Mouse (Mus musculus) adrenal gland, postnatal 4 days (tissue): Measurements from ENCODE around the gene Camkv. TPM values are rescaled to one million over a fixed set of nuclear protein-coding genes. Genes with fewer than 3 reads are reported as not detected.

Experiments
- DNase-seq, 2 experiments: peaks; one replicate each; pipeline ENCODE4 v3.0.0; 2021 to 2022; ENCODE audit warnings: low spot score in 2 of 2, mixed read lengths in 2 of 2
- total RNA-seq, 2 experiments: library from RNA; stranded (reverse); gene quantifications; 2 replicates each; pipeline ENCODE4 v1.2.3; 2021

Camkv gene
- total RNA-seq, 2 experiments from 2014 or later, result 3.5 to 4.0 TPM

- DNase-seq, result peak; percentile 68 to 80
These were observed 50.0 kb downstream of the Camkv start, which contains the start of gene Inka1 for GRCm38 (mm10) chr9:107985131-107986119. Gene Inka1 (minus strand): TSS chr9:107985879.

GRCm38 (mm10) chr9:107986376-107986775, 50.9 kb downstream of the Camkv start:
- DNase-seq, result peak; percentile 52 to 71

GRCm38 (mm10) chr9:107987950-107988349, 52.5 kb downstream of the Camkv start:
- no peak for DNase-seq

- no peak for DNase-seq
These were observed 56.7 kb downstream of the Camkv start, which contains the start of gene Cdhr4 for GRCm38 (mm10) chr9:107992197-107992596. Gene Cdhr4 (plus strand): TSS chr9:107992497.

GRCm38 (mm10) chr9:107993013-107993412, 57.5 kb downstream of the Camkv start:
- no peak for DNase-seq

GRCm38 (mm10) chr9:107994464-107994863, 59.0 kb downstream of the Camkv start:
- DNase-seq, result no peak

GRCm38 (mm10) chr9:107995513-107995912, 60.0 kb downstream of the Camkv start:
- DNase-seq, result no peak

GRCm38 (mm10) chr9:107996049-107996448, 60.6 kb downstream of the Camkv start, which contains the start of gene Gm20662:
Gene Gm20662 (plus strand): TSS chr9:107996349.
- DNase-seq, result no peak

Other genes with a start within 250 kb of the Camkv start
- gene Sema3f, start 225.2 kb upstream of the Camkv start, total RNA-seq, result 10 to 100 TPM; 28.9 to 32.8 TPM
- gene Rbm5, start 164.7 kb upstream of the Camkv start, total RNA-seq, result 100 to 1,000 TPM; 152 to 155 TPM
- gene Rbm6, start 62.4 kb upstream of the Camkv start, total RNA-seq, result 10 to 100 TPM; 56.4 to 61.8 TPM
- 10 to 100 TPM; 11.8 to 11.9 TPM for gene Mon1a, start 47.5 kb upstream of the Camkv start, total RNA-seq
- 10 to 100 TPM; 10.8 to 15.7 TPM for gene Mst1r, start 28.8 kb upstream of the Camkv start, total RNA-seq
- gene Actl11, start 7.2 kb upstream of the Camkv start, total RNA-seq, result not detected
- 10 to 100 TPM; 14.4 to 16.3 TPM for gene Traip, start 14.5 kb downstream of the Camkv start, total RNA-seq
- 10 to 100 TPM; 21.8 to 32.0 TPM for gene Uba7, start 39.8 kb downstream of the Camkv start, total RNA-seq
- gene Gm20661, start 47.4 kb downstream of the Camkv start, total RNA-seq, result 1 to 10 TPM; 1.1 to 1.4 TPM
- 10 to 100 TPM; 16.0 to 16.6 TPM for gene Inka1, start 50.2 kb downstream of the Camkv start, total RNA-seq
- gene Cdhr4, start 56.8 kb downstream of the Camkv start, total RNA-seq, result 1 to 10 TPM; 2.9 to 5.4 TPM
- gene Gm20662, start 60.7 kb downstream of the Camkv start, total RNA-seq, result 1 to 10 TPM in 1 of 2 experiments, under 1 TPM in 1; 0.53 to 1.3 TPM
- 100 to 1,000 TPM; 123 to 128 TPM for gene Ip6k1, start 66.8 kb downstream of the Camkv start, total RNA-seq
- gene Gmppb, start 113.6 kb downstream of the Camkv start, total RNA-seq, result 10 to 100 TPM; 16.2 to 18.4 TPM
- 1 to 10 TPM; 3.0 to 3.7 TPM for gene Amigo3, start 117.5 kb downstream of the Camkv start, total RNA-seq
- gene Mst1, start 144.8 kb downstream of the Camkv start, total RNA-seq, result 10 to 100 TPM in 1 of 2 experiments, under 1 TPM in 1; 0.67 to 10.3 TPM
- gene Rnf123, start 147.7 kb downstream of the Camkv start, total RNA-seq, result 10 to 100 TPM; 73.2 to 76.8 TPM
- gene Apeh, start 158.9 kb downstream of the Camkv start, total RNA-seq, result 100 to 1,000 TPM in 1 of 2 experiments, 10 to 100 TPM in 1; 93.0 to 110 TPM